Comparison of ENCODE assay signal across 11 mouse cellular contexts in the genomic region with DNA sequence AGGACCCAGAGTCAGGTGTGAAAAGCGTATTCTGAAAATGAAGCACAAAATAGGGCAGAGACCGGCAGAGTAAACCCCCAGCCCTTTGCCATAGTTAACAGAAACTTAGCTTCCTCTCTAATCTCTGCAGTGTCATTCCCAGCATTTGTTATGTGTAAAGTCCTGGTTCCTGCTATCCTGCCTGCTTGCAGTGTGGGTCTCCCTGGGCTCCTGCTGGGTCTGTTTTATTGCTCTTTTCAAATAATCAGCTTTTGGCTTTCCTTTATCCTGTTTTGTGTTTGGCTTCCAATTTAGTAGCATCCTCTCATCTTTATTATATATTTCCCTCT.
"Had no signal": no experiment of that assay in that cellular context is flagged by ENCODE, and none has a peak within 500 bp of the region (broad histone marks: within the 10 kb centered on the region; RNA-seq: fewer than 3 reads in every experiment).

No protein-coding gene starts in this region.

- H3K27ac ChIP-seq: limb, embryonic 10.5 days; liver, embryonic 12.5 days; lung, embryonic 15.5 days; midbrain, embryonic 10.5 days had no signal

- H3K4me3 ChIP-seq: limb, embryonic 10.5 days; liver, embryonic 12.5 days; lung, embryonic 15.5 days; midbrain, embryonic 10.5 days had no signal

- H3K9ac ChIP-seq: liver, embryonic 12.5 days; lung, embryonic 15.5 days had no signal

- H3K4me2 ChIP-seq: liver, embryonic 12.5 days; lung, embryonic 15.5 days had no signal

- H3K36me3 ChIP-seq: limb, embryonic 10.5 days; liver, embryonic 12.5 days; lung, embryonic 15.5 days; midbrain, embryonic 10.5 days had no signal

- H3K9me3 ChIP-seq: limb, embryonic 10.5 days; liver, embryonic 12.5 days; lung, embryonic 15.5 days; midbrain, embryonic 10.5 days had no signal

- H3K4me1 ChIP-seq: liver, embryonic 12.5 days; lung, embryonic 15.5 days had no signal

- ATAC-seq: intestine, postnatal 0 days; liver, embryonic 12.5 days; midbrain, embryonic 16.5 days had no signal

- DNase-seq: kidney, adult 8-10 months; kidney, postnatal 25 days; lung, postnatal 14 days; right cerebral cortex, postnatal 14 days; thymus, postnatal 36 days had no signal

- H3K27me3 ChIP-seq: liver, embryonic 12.5 days; lung, embryonic 15.5 days had no signal
